8 mouse cellular contexts compared by ENCODE assay signal in genomic region chr11:50377892-50378684, GRCm38 (mm10). TPM values are rescaled to one million over a fixed set of nuclear protein-coding genes. Genes with fewer than 3 reads are reported as not detected.
DNase-seq lines count a peak whose midpoint lies in the region; ATAC-seq and TF ChIP-seq lines count a peak whose summit lies in the region.

No protein-coding gene starts in this region.

- WGBS in heart, embryonic 12.5 days = under 1% methylated on average over 71 of the region's 71 CpGs
- WGBS in kidney, postnatal 0 days = under 1% methylated on average over 69 of the region's 71 CpGs
- under 1% methylated on average over 71 of the region's 71 CpGs for WGBS in liver, embryonic 11.5 days

- peak; percentile 46 for TF ChIP-seq POLR2A in myocyte (IDR thresholded peaks at IDR 0.05; ENCODE audit: insufficient read length, low read depth)

- no peaks in the 10 kb centered on the region for H3K9me3 ChIP-seq in erythroblast, embryonic 14.5 days (ENCODE audit: control insufficient read depth, low read length)
- no peaks in the 10 kb centered on the region for H3K9me3 ChIP-seq in heart, embryonic 12.5 days (replicated peaks)
- H3K9me3 ChIP-seq in kidney, postnatal 0 days (replicated peaks; ENCODE audit: low read length) = no peaks in the 10 kb centered on the region
- H3K9me3 ChIP-seq in liver, embryonic 11.5 days (ENCODE audit: control insufficient read depth, low read length) = no peaks in the 10 kb centered on the region

- H3K27me3 ChIP-seq in C2C12 (ENCODE audit: control insufficient read depth, insufficient read depth, insufficient read length) (no peaks in the 10 kb centered on the region), myocyte (ENCODE audit: control insufficient read depth, insufficient read depth, insufficient read length) (no peaks in the 10 kb centered on the region)
- H3K27me3 ChIP-seq in erythroblast, embryonic 14.5 days (ENCODE audit: control insufficient read depth) = no peaks in the 10 kb centered on the region
- H3K27me3 ChIP-seq in heart, embryonic 12.5 days (replicated peaks) = no peaks in the 10 kb centered on the region
- H3K27me3 ChIP-seq in kidney, postnatal 0 days (ENCODE audit: insufficient read depth, low read length) = no peaks in the 10 kb centered on the region
- H3K27me3 ChIP-seq in liver, embryonic 11.5 days (replicated peaks; ENCODE audit: control insufficient read depth, insufficient read depth, low read length) = no peaks in the 10 kb centered on the region

- peak overlapping the region; percentile 98 for H3K27ac ChIP-seq in heart, embryonic 12.5 days (ENCODE audit: poor library complexity, severe bottlenecking)
- peak overlapping the region; percentile 100 for H3K27ac ChIP-seq in kidney, postnatal 0 days
- peak overlapping the region; percentile 100 for H3K27ac ChIP-seq in liver, embryonic 11.5 days (ENCODE audit: low read depth, low read length)

- peak overlapping the region; percentile 94 for H3K9ac ChIP-seq in heart, embryonic 12.5 days
- peak overlapping the region; percentile 99 for H3K9ac ChIP-seq in kidney, postnatal 0 days (ENCODE audit: low read depth, low read length)
- H3K9ac ChIP-seq in liver, embryonic 11.5 days (ENCODE audit: low read depth, low read length) = peak overlapping the region; percentile 95

- H3ac ChIP-seq in C2C12 (ENCODE audit: control insufficient read depth, insufficient read length, low read depth) (peak overlapping the region; percentile 86), myocyte (ENCODE audit: control insufficient read depth, insufficient read length) (peak overlapping the region; percentile 72)

- peak; percentile 30 for DNase-seq in brain, embryonic 18.5 days (ENCODE audit: low read depth, low spot score)
- DNase-seq in kidney, postnatal 0 days (ENCODE audit: low spot score) = peak; percentile 89
- peak; percentile 86 for DNase-seq in liver, embryonic 11.5 days (ENCODE audit: low spot score)
- DNase-seq in spleen, postnatal 4 days (ENCODE audit: low spot score in 2 of 2) = peak; percentile 88 to 97

- peak overlapping the region; percentile 92 for H3K4me3 ChIP-seq in C2C12 (ENCODE audit: insufficient read depth, poor library complexity, severe bottlenecking)
- H3K4me3 ChIP-seq in erythroblast, embryonic 14.5 days (replicated peaks) = peak overlapping the region; percentile 97
- peak overlapping the region; percentile 83 for H3K4me3 ChIP-seq in heart, embryonic 12.5 days
- H3K4me3 ChIP-seq in kidney, postnatal 0 days (replicated peaks; ENCODE audit: low read depth, low read length) = peak overlapping the region; percentile 100
- H3K4me3 ChIP-seq in liver, embryonic 11.5 days (ENCODE audit: low read depth, low read length) = peak overlapping the region; percentile 78
- peak overlapping the region; percentile 86 for H3K4me3 ChIP-seq in myocyte

- peaks cover 48% of the 10 kb centered on the region for H3K36me3 ChIP-seq in C2C12 (ENCODE audit: control insufficient read depth, insufficient read depth)
- peaks cover 45% of the 10 kb centered on the region for H3K36me3 ChIP-seq in erythroblast, embryonic 14.5 days (ENCODE audit: control insufficient read depth)
- peaks cover 26% of the 10 kb centered on the region for H3K36me3 ChIP-seq in heart, embryonic 12.5 days
- H3K36me3 ChIP-seq in kidney, postnatal 0 days (ENCODE audit: insufficient read depth, low read length) = peaks cover 14% of the 10 kb centered on the region
- peaks cover 19% of the 10 kb centered on the region for H3K36me3 ChIP-seq in liver, embryonic 11.5 days (ENCODE audit: control insufficient read depth, insufficient read depth, low read length)
- peaks cover 39% of the 10 kb centered on the region for H3K36me3 ChIP-seq in myocyte (ENCODE audit: control insufficient read depth, insufficient read depth)

- H3K4me2 ChIP-seq in heart, embryonic 12.5 days = peak overlapping the region; percentile 92
- peak overlapping the region; percentile 72 for H3K4me2 ChIP-seq in kidney, postnatal 0 days (ENCODE audit: low read length)
- H3K4me2 ChIP-seq in liver, embryonic 11.5 days = peak overlapping the region; percentile 78
- peak overlapping the region; percentile 95 for H3K4me2 ChIP-seq in myocyte (ENCODE audit: low read depth)

- H3K79me3 ChIP-seq in C2C12 (ENCODE audit: low read depth) = peaks cover 54% of the 10 kb centered on the region

- H3K4me1 ChIP-seq in erythroblast, embryonic 14.5 days (ENCODE audit: control insufficient read depth) = peaks cover 41% of the 10 kb centered on the region
- peaks cover 11% of the 10 kb centered on the region for H3K4me1 ChIP-seq in heart, embryonic 12.5 days (replicated peaks)
- H3K4me1 ChIP-seq in kidney, postnatal 0 days (replicated peaks; ENCODE audit: insufficient read depth, low read length) = 0 out of 2 replicates have a peak, but pooled peaks cover 7% of the 10 kb centered on the region
- peaks cover 11% of the 10 kb centered on the region for H3K4me1 ChIP-seq in liver, embryonic 11.5 days (replicated peaks; ENCODE audit: control insufficient read depth, insufficient read depth, low read length)

- peak; percentile 91 for TF ChIP-seq CTCF in C2C12 (IDR thresholded peaks at IDR 0.05; ENCODE audit: control insufficient read depth, insufficient read depth, insufficient read length)
- peak; percentile 62 for TF ChIP-seq CTCF in kidney, postnatal 0 days (IDR thresholded peaks at IDR 0.05; ENCODE audit: low read depth)

- peak; percentile 77 for ATAC-seq in heart, embryonic 12.5 days (ENCODE audit: insufficient number of reproducible peaks, low FRiP score)
- ATAC-seq in kidney, postnatal 0 days (replicated peaks; ENCODE audit: low FRiP score, low read depth) = peak; percentile 66
- ATAC-seq in liver, embryonic 11.5 days (replicated peaks; ENCODE audit: low FRiP score) = peak; percentile 71

- H3K79me2 ChIP-seq in C2C12 (ENCODE audit: control insufficient read depth, insufficient read depth) (peaks cover 56% of the 10 kb centered on the region), myocyte (ENCODE audit: control insufficient read depth, insufficient read depth) (peaks cover 50% of the 10 kb centered on the region)

TF ChIP-seq in C2C12, 6 proteins besides CTCF, POLR2A, EP300 and RAD21:
- TF ChIP-seq MAX (IDR thresholded peaks at IDR 0.05) (peak; percentile 64), CEBPB (IDR thresholded peaks at IDR 0.05; ENCODE audit: low read depth) (peak; percentile 100), FOSL1 (IDR thresholded peaks at IDR 0.05; ENCODE audit: insufficient read depth, low read length, poor library complexity, severe bottlenecking) (no peak)
TF ChIP-seq in C2C12: peak in this region for 2.

TF ChIP-seq in myocyte, 11 proteins besides CTCF, POLR2A, EP300 and RAD21:
- TF ChIP-seq SRF (IDR thresholded peaks at IDR 0.05; ENCODE audit: control insufficient read depth, insufficient read length, low read depth) (no peak), POLR2AphosphoS2 (IDR thresholded peaks at IDR 0.05; ENCODE audit: insufficient read length, low read depth) (peak; percentile 82), E2F4 (IDR thresholded peaks at IDR 0.05; ENCODE audit: insufficient read depth) (peak; percentile 23), TCF3 (IDR thresholded peaks at IDR 0.05; ENCODE audit: insufficient read length, low read depth) (no peak), MAX (IDR thresholded peaks at IDR 0.05; ENCODE audit: low read depth) (no peak), MYOD1 (IDR thresholded peaks at IDR 0.05; ENCODE audit: control insufficient read depth in 1 of 3, insufficient read length in 2 of 3, low read depth in 2 of 3) (peak in 1 of 3 experiments; percentile 18), MYOG (IDR thresholded peaks at IDR 0.05; ENCODE audit: control insufficient read depth in 1 of 3, insufficient read depth in 1 of 3, insufficient read length in 2 of 3, low read depth in 2 of 3) (no peak), REST (IDR thresholded peaks at IDR 0.05; ENCODE audit: insufficient read depth, insufficient read length) (no peak), USF1 (IDR thresholded peaks at IDR 0.05; ENCODE audit: low read depth) (no peak), CEBPB (IDR thresholded peaks at IDR 0.05; ENCODE audit: insufficient read depth, poor library complexity, severe bottlenecking) (peak; percentile 100), TCF12 (IDR thresholded peaks at IDR 0.05; ENCODE audit: insufficient read depth, poor library complexity, severe bottlenecking) (no peak)
TF ChIP-seq in myocyte: peak in this region for 4.

RNA-seq across cellular contexts. Expression of gene Hnrnph1, which starts 1.3 kb away (rescaled TPM):
- polyA plus RNA-seq in C2C12 (2012; fragmentation: generic; extraction: Trizol) (112 TPM), myocyte (2012; fragmentation: generic; extraction: Trizol) (54.5 TPM)
- polyA plus RNA-seq in erythroblast, embryonic 14.5 days (2012) = 12.6 and 16.1 TPM in 2 replicates
- polyA plus RNA-seq in heart, embryonic 12.5 days (2016; fragmentation: Nextera tagmentation; extraction: Ambion mirVana) = 255 and 272 TPM in 2 replicates
- 294 and 309 TPM in 2 replicates for polyA plus RNA-seq in kidney, postnatal 0 days (2015; fragmentation: Nextera tagmentation; extraction: Ambion mirVana)
- polyA plus RNA-seq in liver, embryonic 11.5 days (2014; fragmentation: Nextera tagmentation; extraction: Ambion mirVana) = 341 and 346 TPM in 2 replicates

RNA-seq across cellular contexts. Expression of gene Cby3, which starts 23.8 kb away (rescaled TPM):
- polyA plus RNA-seq in C2C12 (2012; fragmentation: generic; extraction: Trizol) (not detected), myocyte (2012; fragmentation: generic; extraction: Trizol) (not detected)
- polyA plus RNA-seq in erythroblast, embryonic 14.5 days (2012) = not detected in 2 replicates
- polyA plus RNA-seq in heart, embryonic 12.5 days (2016; fragmentation: Nextera tagmentation; extraction: Ambion mirVana) = 0.26 TPM in 1 of 2 replicates, not detected in the other
- 1.4 and 1.5 TPM in 2 replicates for polyA plus RNA-seq in kidney, postnatal 0 days (2015; fragmentation: Nextera tagmentation; extraction: Ambion mirVana)
- polyA plus RNA-seq in liver, embryonic 11.5 days (2014; fragmentation: Nextera tagmentation; extraction: Ambion mirVana) = not detected in 2 replicates

RNA-seq across cellular contexts. Expression of gene Canx, which starts 52.6 kb away (rescaled TPM):
- polyA plus RNA-seq in C2C12 (2012; fragmentation: generic; extraction: Trizol) (144 TPM), myocyte (2012; fragmentation: generic; extraction: Trizol) (139 TPM)
- polyA plus RNA-seq in erythroblast, embryonic 14.5 days (2012) = 3.1 and 8.5 TPM in 2 replicates
- polyA plus RNA-seq in heart, embryonic 12.5 days (2016; fragmentation: Nextera tagmentation; extraction: Ambion mirVana) = 331 and 334 TPM in 2 replicates
- polyA plus RNA-seq in kidney, postnatal 0 days (2015; fragmentation: Nextera tagmentation; extraction: Ambion mirVana) = 302 and 330 TPM in 2 replicates
- polyA plus RNA-seq in liver, embryonic 11.5 days (2014; fragmentation: Nextera tagmentation; extraction: Ambion mirVana) = 267 and 285 TPM in 2 replicates

RNA-seq across cellular contexts. Expression of gene Rufy1, which starts 52.8 kb away (rescaled TPM):
- 11.1 TPM for polyA plus RNA-seq in C2C12 (2012; fragmentation: generic; extraction: Trizol)
- 0.18 and 0.23 TPM in 2 replicates for polyA plus RNA-seq in erythroblast, embryonic 14.5 days (2012)
- 19.6 and 21.8 TPM in 2 replicates for polyA plus RNA-seq in heart, embryonic 12.5 days (2016; fragmentation: Nextera tagmentation; extraction: Ambion mirVana)
- 29.0 and 31.7 TPM in 2 replicates for polyA plus RNA-seq in kidney, postnatal 0 days (2015; fragmentation: Nextera tagmentation; extraction: Ambion mirVana)
- polyA plus RNA-seq in liver, embryonic 11.5 days (2014; fragmentation: Nextera tagmentation; extraction: Ambion mirVana) = 18.7 and 19.2 TPM in 2 replicates
- 13.9 TPM for polyA plus RNA-seq in myocyte (2012; fragmentation: generic; extraction: Trizol)

Comparison
In these comparisons a context has a peak if more than half of its experiments do, and no peak if none do; other contexts are left out.
1. Peak in every context shown above with its lines: DNase-seq, ATAC-seq, H3K4me3 ChIP-seq and H3K27ac ChIP-seq.
2. DNase-seq: peak in every context shown above with its lines; median percentile 92 in spleen, postnatal 4 days; 89 in kidney, postnatal 0 days; 86 in liver, embryonic 11.5 days; 30 in brain, embryonic 18.5 days.
3. RNA of gene Canx, which starts 52.6 kb away (polyA plus RNA-seq): 331 to 334 TPM in heart, embryonic 12.5 days, 302 to 330 TPM in kidney, postnatal 0 days, 267 to 285 TPM in liver, embryonic 11.5 days, 144 TPM in C2C12 (single experiment) and 139 TPM in myocyte (single experiment); 3.1 to 8.5 TPM in erythroblast, embryonic 14.5 days; every median in the first group is over 10 times any median in the second.